Mouse (Mus musculus) regulatory T cell (primary cell): Measurements from ENCODE around the gene Xaf1.

Experiments
- in situ Hi-C: fragments of 300-600 bp; cut with MboI, MseI; formaldehyde crosslinking; loops from one replicate; pipeline ENCODE4 v1.15.1; 2025; ENCODE audit warnings: high pct_unique_total_duplicates

Gene Xaf1

DNA sequence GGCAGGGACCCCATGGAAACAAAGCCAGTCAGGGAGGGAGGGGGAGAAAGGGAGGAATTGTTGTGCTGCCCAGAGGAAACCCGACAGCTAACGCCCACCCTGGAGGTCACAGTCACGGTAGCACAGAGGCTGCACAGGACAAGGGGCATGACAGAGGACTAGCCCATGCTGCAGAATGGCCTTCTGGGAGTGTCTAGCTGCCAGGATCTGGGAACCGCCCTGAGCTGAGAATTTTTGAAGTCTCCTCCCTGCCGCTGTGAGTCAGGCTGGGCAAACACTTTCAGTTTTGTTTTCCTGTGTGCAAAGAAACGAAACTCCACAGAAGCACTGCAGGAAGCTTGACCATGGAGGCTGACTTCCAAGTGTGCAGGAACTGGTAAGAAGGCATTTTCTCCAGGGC, at the start of gene Xaf1:
Xaf1 (plus strand) TSS at position 296 of the 400 bp plus-strand sequence.
- in situ Hi-C loops = no loop called here

DNA sequence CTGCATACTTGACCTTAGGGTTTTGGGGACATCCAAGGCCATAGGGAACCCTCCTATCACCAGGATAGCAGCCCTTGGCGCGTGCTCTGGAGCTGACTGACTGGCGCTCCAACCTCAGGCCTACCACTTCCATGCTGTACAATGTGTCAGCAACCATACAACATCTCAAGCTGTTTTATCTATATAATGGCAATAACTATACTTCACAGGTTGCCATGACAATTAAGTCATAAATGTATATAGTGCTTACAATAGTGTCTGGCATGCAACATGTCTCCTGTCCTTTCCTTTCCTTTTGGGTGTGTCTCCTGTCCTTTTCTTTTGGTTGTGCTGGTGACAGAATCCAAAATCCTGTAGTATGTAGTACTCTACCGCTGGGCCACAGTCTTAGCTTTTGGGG, 45.8 kb upstream of the Xaf1 start:
- in situ Hi-C loops = no loop called here

DNA sequence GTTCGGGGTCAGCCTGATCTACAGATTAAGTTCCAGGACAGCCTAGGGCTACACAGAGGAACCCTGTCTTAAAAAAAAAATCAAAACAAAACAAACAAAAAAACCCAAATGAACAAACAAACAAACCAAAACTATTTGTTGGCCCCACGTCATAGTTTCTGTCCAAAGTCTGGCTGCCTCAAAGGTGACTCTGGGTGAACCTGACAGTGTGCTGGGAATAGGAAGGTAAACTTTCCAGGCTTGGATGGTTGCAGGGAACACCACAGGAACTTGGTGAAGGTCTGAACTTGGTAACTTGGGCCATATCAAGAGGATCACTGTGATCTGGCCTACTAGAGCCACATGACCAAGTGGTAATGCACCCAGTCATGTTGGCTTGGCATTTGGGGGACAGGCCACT, 45.0 kb upstream of the Xaf1 start:
- in situ Hi-C loops = no loop called here

DNA sequence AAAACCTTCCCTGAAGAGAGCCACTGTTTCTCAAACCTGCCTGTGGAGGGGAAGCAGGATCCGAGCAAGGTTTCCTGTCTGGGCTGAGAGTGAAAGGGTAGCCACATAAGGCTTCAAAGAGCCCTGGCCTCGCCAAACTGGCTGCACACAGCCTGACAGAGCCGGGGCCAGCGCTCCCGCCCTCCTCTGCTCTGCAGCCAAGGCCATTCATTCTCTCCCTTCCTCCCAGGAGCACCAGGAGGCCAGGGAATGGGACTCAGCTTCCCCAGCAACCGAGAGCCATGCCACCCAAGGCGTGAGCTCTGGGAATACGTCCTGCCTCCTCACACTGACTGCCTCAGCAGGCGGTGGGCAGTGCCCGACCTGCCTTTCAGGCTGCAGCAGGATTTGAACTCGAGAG, 35.9 kb upstream of the Xaf1 start:
- in situ Hi-C loops = loop anchor here (5.0 kb wide), 1 partner anchor 42 kb away; no protein-coding TSS in a partner anchor

DNA sequence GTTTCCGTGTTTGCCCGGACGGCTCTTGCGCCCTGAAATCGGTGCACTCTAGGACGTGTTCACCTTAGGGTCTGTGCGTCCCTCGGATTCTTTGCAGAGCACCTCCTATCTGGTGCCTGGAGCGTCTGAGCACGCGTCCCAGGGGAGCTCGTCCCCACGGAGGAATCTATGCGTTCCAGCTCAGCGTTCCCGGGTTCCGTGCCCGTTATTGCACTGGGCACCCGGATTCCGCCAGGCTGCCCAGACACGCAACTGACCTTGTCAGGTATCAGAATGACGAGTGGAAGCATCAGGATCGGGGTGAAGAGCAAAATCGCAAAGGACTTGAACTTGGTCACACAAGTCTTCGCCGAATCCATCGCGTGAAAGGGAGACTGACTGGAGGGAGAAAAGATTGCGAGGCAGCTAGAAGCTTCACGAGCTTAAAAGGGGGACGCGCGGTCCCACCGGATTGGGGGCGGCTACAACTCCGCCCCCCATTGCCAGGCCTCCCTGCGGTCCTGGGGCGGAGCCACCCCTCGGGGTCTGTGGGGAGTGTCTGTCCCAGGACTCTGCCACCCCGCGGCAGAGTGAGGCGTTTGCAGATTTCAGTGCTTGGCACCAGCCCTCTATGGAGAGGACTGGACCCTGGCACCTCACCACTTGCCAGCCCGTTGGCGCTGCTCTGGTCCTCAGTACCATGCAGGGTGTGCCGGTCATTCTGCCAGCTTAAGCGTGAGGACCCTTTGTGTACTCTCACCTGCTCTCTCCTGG, 35.0 kb upstream of the Xaf1 start:
- in situ Hi-C loops = loop anchor here (5.0 kb wide), 1 partner anchor 41 kb away; no protein-coding TSS in a partner anchor

DNA sequence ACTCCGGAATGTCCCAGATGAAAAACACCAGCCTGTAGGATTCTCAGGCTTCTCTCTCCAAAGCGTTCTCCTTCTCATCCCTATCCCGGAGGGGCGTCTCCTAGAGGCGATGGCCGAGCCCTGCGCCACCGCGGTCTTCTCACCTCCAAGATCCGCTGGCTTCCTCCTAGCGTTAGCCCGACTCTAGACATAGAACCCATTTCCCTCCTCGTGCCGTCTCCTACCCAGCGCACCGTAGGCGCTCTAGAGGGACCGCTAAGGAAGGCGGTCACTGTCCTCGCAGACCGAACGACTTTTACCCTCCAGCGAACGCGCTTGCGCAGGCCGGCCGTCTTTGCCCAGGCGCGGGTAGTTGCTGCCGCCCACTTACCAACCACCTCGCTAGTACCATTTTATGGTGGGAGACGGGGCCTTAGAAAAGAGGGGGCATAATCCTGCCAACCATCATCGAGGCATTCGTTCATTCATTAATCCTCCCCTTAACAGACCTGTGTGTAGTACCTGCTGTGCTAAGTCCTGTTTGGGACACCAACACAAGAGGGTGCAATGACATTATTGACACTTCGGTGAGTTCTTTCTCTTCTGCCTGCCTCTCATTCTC, 34.4 kb upstream of the Xaf1 start, which contains the start of gene Slc13a5:
Slc13a5 (minus strand) TSS at position 263 of the 601 bp plus-strand sequence.
- in situ Hi-C loops = loop anchor here (5.0 kb wide), 1 partner anchor 40 kb away; no protein-coding TSS in a partner anchor

DNA sequence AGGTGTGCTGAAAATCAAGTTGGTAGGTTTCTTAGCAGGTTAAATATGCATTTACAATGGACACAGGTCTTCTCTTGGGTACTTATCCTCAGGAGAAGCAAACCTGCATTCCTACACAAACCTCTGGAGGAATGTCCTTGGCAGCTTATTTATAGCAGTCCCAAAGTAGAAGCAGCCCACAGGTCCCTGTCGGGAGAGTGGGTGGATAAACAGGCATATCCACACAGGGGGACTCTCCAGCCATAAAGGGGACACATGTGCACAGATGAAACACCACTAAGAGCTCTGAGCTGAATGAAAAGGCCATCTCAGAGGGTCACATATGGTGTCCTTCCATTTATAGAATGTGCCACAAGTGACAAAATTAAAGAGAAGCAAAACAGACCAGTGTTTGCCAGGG, 29.7 kb upstream of the Xaf1 start:
- in situ Hi-C loops = no loop called here

DNA sequence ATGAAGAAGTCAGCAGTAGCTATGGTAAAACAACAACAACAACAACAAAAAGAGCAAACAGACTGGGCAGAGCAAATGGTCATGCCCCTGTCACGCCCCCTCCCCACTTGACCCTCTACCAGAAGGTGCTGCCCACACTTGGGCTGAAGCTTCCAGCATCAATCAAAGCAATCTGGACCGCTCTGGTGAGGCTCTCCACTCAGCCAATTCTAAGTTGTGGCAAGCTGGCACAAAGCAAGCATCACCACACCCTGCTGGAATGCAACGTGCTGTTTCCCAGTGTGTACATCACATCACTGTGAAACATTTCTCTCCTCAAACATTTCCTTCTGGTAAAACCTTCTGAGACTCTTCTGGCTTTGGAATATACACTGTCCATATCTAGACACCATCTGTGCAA, 28.1 kb upstream of the Xaf1 start:
- in situ Hi-C loops = no loop called here

DNA sequence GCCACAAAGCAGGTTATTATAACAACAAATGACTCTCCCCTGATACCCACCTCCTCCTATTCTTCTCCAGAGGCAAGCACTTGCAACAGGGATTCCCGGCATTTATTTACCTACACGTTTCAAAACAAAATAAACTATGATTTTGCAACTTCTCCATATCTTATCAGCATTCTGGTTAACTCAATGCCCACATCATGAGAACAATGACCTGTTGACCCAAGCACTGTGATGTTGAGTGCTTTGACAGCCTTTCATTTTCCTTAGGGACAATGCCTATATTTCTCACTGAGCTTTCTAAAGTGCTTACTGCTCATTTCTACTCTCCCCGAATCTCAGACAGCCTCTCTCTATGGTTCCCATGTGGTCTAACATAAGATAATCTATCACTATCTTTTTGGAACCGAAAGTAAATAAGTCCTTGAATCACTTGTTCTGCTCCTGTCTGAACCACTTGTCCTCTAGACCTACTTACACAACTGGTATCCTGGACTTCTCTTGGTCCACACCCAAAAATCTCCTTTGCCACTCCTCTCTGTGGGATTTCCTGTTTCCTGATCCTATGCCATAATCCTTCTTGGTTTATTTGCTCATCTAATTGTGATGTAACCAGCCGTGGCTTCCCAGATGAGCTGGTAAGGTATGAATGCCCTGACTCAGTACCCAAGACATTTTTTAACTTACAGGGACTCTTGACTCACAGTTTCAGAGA, 20.1 kb upstream of the Xaf1 start:
- in situ Hi-C loops = no loop called here

DNA sequence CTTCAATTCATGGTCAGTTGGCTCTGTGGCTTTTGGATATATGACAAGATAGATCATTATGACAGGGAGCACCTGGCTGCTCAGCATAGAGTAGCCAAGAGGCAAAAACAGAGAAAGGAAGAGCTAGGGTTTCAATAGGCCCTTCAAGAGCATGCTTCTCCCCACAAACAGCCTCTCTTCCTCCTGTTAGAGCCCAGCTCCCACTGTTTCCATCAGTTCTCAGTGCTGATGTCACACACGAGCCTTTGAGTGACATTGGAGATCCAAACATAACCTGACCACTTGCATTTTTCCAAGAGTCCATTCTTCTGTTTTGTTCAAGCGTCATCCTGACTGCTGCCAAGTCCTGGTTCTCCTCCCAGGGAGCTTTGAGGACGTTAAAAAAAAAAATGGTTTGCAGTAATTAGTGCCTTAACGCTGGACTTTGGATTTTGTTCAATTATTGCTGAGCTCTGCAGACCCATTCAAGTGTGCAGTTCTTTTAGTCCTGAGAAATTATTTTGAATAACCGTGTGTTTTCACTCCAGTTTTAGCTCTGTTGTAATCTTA, 19.5 kb upstream of the Xaf1 start:
- in situ Hi-C loops = no loop called here

DNA sequence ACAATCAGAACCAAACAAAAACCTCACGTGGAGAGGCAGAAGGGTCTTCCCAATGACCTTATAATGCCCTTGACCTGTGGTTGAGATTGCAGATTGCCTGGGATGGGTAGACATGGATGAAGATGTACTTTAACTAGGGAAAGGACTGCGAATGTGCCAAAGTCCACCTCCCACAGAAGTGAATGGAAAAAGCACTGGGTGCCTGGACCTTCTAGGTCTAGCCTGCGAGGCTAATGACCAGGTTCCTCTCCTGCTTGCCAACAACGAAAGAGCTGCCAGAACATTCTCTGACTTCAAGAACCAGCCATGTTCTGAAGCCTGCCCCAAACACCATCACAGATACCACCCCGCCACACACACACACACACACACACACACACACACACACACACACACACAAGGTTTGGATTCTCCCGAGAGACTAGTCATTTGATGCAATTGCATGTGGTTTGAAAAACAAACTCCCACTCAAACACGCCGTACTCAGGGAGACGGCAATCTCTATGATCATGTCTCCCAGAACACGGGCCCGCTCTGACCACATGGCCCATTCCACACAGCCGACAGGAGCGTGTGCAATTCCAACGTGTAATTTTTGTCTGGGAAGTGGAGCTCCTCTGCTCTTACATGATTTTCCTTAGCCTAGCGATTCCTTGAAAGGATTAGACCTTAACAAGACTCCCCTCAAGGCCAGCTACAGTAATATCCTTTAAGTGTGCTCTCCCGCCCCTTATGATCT, 17.8 kb upstream of the Xaf1 start:
- in situ Hi-C loops = no loop called here

DNA sequence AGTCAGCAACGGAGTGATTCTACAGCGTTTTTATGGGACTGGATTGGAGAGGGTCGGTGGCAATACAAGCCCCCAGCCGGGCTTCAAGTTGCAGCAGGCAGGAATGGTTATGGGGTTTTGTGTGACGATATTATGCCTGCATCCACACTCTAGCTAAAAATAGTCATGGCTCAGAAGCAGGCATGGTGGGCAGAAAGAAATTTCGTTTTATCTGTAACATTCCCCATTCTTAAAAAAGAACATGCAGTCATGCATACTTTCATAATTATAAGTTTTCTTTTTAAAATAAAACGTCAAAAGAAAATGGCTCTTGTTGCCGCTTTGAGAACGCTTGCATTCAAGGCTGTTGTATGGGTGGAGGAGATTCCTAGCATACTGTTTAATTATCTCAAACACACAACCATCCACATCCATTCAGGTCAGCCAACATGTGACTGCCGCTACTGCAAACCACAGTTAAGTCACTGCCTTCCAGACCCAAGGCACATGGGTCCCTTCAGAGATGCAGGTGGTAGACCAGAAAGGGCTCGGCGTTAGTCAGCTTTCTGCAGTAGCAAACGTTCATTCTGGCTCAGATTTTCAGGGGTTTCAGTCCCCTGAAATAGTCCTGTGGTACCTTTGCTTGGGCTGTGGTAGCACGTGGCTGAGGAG, 16.8 kb upstream of the Xaf1 start:
- in situ Hi-C loops = no loop called here

DNA sequence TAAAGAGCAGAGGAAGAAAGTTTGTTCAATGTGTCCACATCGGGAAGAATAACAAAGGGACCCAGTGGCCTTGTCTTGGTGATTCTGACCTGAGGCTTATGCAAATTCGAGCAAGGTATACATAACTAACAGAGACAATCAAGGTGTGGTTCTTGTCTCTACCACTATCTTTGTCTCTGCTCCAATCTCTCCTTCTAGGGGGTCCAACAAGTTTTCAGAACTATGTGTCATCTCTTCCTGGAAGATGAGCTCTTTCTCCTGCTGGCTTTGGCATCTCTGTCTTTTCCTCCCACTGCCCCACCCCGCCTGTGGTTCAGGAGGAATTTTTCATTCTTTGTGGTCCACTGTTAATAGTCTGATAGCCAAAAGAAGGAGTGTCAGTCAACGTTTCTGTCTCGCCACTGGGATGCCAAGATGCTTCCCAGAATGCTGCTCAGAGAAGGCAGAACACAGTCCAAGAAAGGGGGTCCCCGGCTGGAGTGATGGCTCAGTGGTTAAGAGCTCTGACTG, 15.4 kb upstream of the Xaf1 start:
- in situ Hi-C loops = no loop called here

DNA sequence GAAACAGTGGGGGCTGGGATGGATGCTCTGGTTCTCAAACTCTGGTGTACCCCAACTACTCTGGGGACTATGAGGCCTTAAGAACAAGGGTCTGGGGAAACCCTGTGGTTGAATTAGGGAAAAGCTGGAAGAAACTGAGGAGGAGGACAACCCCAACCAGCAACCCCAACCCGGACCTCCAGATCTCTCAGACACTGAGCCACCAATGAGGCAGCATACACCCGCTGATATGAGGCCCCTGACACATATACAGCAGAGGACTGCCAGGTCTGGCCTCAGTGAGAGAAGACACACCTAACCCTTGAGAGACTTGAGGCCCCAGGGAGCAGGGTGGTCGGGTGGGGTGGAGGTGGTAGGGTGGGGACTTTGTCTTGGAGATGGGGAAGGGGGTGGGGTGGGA, 14.8 kb upstream of the Xaf1 start:
- in situ Hi-C loops = no loop called here

DNA sequence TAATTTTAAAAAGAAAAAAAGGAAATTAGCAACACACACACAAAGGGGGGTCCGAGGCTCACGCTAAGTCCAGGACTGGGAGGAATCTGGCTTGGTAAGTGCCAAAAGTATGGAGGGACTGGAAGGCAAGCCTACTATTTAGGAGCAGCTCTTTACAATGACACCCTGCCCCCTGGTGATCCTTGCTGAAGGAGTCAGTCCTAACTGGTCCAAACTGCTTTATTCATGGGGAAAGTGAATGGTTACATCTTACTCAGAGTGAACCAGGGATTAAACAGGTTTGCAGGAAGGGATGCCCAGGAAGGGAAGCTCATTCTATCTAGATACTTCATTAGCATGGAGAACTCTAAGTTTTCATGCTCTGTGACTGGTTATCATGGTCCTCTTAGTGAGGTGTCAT, 14.3 kb upstream of the Xaf1 start:
- in situ Hi-C loops = no loop called here

DNA sequence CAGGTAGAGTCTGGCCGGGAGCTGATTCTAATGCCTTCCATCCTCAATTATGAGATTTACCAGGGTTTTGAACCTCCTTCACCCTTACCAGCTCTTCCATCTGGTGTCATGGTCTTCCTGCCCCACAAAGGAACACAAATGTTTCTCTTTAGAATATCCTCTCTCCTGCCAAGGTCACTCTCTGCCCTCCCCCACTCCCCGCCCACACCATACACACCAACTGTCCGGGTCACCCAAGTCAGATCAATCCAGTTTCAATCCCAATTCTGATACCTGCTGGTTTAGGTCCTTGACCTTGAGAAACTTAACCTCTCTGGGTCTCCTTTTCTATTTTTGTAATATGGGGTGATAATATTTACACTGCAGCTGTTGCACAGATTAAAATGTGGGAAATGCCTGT, 13.9 kb upstream of the Xaf1 start:
- in situ Hi-C loops = no loop called here

DNA sequence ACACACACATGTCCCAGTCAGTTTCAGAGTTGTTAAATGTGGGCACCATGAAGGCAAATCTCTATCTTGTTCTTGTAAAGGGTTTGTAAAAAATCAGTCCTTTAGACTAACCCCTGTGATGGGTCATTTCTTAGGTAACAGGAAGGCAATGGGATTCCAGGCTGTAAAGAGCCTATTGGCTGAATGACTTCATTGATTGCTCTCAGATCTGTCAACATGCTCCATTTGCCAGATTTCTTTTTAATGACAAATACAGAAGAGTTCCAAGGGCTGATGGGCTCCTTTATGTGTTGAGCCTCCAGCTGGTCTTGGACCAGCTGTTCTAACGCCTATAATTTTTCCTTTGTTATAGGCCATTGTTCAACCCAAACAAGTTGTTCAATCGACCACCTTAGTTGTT, 8.3 kb upstream of the Xaf1 start:
- in situ Hi-C loops = no loop called here

DNA sequence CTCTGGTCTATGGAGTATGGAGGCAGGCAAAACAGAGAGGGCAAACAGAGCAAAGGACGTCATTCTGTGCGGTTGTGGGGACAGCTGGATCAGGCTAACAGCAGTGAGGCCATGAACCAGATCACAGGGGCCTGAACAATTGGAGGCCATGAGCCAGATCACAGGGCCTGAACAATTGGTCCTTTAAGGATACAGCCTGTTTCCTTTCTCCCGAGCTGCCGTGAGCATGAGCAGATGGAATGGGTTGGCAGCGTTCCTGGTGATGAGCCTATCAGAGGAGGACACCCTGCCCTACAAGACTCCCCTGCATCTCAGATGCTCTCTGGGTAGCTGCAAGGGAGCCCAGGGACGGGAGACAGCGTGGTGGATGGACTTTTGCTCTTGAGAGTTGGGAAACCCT, 801 bp downstream of the Xaf1 start:
- in situ Hi-C loops = no loop called here

DNA sequence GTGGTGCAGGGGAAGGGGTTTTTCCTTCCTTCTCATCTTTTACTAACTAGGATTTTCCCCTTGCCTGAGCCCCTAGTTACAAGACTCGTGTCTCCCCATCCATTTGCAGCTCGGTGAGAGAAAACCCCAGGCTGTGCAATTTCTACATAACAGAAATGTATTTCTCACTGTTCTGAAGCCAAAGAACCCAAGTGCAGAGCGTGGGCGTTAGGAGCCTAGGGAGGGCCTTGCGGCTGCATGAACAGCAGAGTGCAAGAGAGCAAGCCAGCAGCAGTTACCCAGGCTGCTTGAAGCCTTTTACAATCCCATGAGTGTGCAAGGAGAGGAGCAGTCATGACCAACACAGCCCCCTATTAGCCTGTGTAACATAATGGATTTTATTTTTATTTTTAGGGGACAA, 6.0 kb downstream of the Xaf1 start:
- in situ Hi-C loops = loop anchor here (5.0 kb wide), 1 partner anchor 40 kb away; the partner anchor contains the start of gene Slc13a5

DNA sequence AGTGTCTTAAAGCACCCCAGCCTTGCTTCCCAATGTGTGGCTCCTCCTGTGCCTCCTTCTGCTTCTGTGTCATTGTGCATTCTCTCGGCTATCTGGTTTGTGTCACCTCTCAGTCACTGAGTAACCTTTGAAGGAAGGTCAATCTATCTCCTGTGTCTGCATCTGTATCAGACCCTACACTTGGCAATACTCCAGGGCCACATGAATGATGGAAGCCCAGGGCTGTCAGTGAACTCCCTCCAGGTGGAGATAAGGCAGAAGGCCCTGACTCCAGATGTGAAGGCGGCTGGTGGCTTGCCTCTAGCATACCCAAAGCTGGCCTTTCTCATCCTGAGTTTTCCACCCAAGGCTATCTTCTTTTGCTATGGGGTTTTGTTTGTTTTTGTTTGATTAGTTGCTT, 7.6 kb downstream of the Xaf1 start:
- in situ Hi-C loops = loop anchor here (5.0 kb wide), 1 partner anchor 42 kb away; the partner anchor contains the start of gene Slc13a5

DNA sequence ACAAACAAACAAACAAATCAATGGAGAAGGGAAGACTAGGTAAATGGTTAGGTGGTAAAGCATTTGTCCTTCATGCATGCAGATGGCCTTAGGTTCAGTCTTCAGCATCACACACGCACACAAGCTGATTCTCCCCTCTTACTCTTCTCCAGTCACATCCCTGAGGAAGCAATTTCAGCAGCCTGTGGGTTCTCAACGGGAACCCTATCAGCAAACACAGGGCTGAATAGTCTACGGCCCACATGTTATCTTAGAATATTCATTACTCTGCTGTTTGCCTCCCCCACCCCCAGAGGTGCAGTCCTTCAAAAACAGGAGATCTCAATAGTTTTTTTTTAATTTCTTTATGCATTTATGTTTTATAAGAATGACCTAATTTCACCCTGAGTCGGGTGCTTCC, 9.1 kb downstream of the Xaf1 start:
- in situ Hi-C loops = no loop called here
